Mouse (Mus musculus): ENCODE measurements at regions not wholly inside any gene's neighbourhood (a gene's known extent, or its start where the extent isn't known, plus 50 kb on each side); places are given as distances from the start of the nearest gene placed in this dataset.

- H3K36me3 ChIP-seq (ENCODE audit: insufficient read depth), result no peaks in the 10 kb centered on the region
- no peak overlapping the region for H3K4me2 ChIP-seq (ENCODE audit: low read depth)
- H3K9ac ChIP-seq, result no peak overlapping the region
- DNase-seq (peak; percentile 34), ATAC-seq (peak; percentile 81)
- H3K27me3 ChIP-seq (ENCODE audit: insufficient read depth, low read length), result no peaks in the 10 kb centered on the region
- H3K9me3 ChIP-seq (ENCODE audit: low read length), result no peaks in the 10 kb centered on the region
- H3K27ac ChIP-seq (ENCODE audit: low read depth, low read length), result no peak overlapping the region
- TF ChIP-seq CTCF (IDR thresholded peaks at IDR 0.05; ENCODE audit: low read depth), result no peak
- WGBS, result 76% methylated on average over 5 of the region's 5 CpGs
- no peak overlapping the region for H3K4me3 ChIP-seq (ENCODE audit: low read depth, low read length)
- H3K4me1 ChIP-seq (ENCODE audit: insufficient read depth), result no peaks in the 10 kb centered on the region
Observed at GRCm38 (mm10) chr6:49592676-49593075, 197.3 kb downstream of the Stk31 start.

- Histone ChIP-seq H3K9me3 (ENCODE audit: low read length) (no peaks in the 10 kb centered on the region), H3K4me1 (ENCODE audit: insufficient read depth) (peaks cover 2% of the 10 kb centered on the region; the same call in 1 of the 2 replicates), H3K4me3 (ENCODE audit: low read depth, low read length) (no peak overlapping the region), H3K9ac (no peak overlapping the region), H3K27ac (ENCODE audit: low read depth, low read length) (no peak overlapping the region), H3K36me3 (ENCODE audit: insufficient read depth) (no peaks in the 10 kb centered on the region), H3K27me3 (ENCODE audit: insufficient read depth, low read length) (no peaks in the 10 kb centered on the region), H3K4me2 (ENCODE audit: low read depth) (no peak overlapping the region)
- TF ChIP-seq CTCF (IDR thresholded peaks at IDR 0.05; ENCODE audit: low read depth), result no peak
- WGBS, result 13% methylated on average over 1 of the region's 1 CpGs
- DNase-seq (no peak), ATAC-seq (no peak)
Observed at GRCm38 (mm10) chr6:49603201-49603600, 207.8 kb downstream of the Stk31 start.

DNA sequence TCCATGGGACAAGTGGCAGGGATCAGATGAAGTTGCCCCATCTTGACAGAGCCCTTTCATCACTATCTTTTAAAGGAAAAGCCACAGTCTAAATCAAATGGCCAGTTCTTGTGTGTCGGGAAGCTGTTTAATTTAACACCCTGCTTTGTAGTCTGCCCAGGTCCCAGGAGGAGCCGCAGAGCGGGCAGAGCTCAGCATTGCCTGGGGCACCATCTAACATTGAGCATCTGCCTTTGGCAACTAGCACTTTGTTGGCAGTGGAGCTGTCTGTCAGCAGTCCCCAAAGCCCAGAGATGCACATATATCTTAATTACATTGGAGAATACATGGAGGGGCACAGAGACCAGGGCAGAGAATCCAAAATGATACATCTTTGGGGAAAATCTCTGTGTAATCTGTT is 208.4 kb downstream of the Stk31 start:
- Histone ChIP-seq H3K36me3 (ENCODE audit: insufficient read depth) (no peaks in the 10 kb centered on the region), H3K9me3 (ENCODE audit: low read length) (no peaks in the 10 kb centered on the region), H3K4me1 (ENCODE audit: insufficient read depth) (peaks cover 2% of the 10 kb centered on the region; the same call in 1 of the 2 replicates), H3K4me2 (ENCODE audit: low read depth) (no peak overlapping the region), H3K27ac (ENCODE audit: low read depth, low read length) (no peak overlapping the region), H3K27me3 (ENCODE audit: insufficient read depth, low read length) (no peaks in the 10 kb centered on the region), H3K9ac (no peak overlapping the region), H3K4me3 (ENCODE audit: low read depth, low read length) (no peak overlapping the region)
- 15% methylated on average over 3 of the region's 3 CpGs for WGBS
- ATAC-seq, result no peak
- TF ChIP-seq CTCF (IDR thresholded peaks at IDR 0.05; ENCODE audit: low read depth), result no peak
- DNase-seq, result no peak

DNA sequence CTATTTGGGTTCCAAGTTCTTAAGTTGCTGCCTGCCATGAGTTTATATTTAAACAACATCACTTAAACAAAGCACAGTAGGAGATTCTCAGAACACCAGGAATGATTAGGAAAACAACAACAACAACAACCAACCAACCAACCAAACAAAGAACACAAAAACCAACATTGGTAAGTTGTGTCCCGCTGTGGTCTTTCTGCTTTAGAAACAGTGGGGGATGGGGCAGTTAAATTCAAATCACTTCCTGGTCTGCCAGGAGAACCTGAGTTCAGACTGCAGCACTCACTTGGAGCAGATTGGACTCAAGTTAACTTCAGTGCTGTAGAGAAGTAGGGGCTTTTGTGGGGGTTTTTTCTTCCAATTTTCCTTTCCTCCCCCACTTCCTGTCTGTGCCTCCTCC is 210.6 kb downstream of the Stk31 start:
- Histone ChIP-seq H3K9ac (no peak overlapping the region), H3K4me1 (ENCODE audit: insufficient read depth) (peaks cover 2% of the 10 kb centered on the region; the same call in 1 of the 2 replicates), H3K27me3 (ENCODE audit: insufficient read depth, low read length) (no peaks in the 10 kb centered on the region), H3K36me3 (ENCODE audit: insufficient read depth) (no peaks in the 10 kb centered on the region), H3K4me3 (ENCODE audit: low read depth, low read length) (no peak overlapping the region), H3K27ac (ENCODE audit: low read depth, low read length) (no peak overlapping the region), H3K9me3 (ENCODE audit: low read length) (no peaks in the 10 kb centered on the region), H3K4me2 (ENCODE audit: low read depth) (no peak overlapping the region)
- ATAC-seq, result no peak
- 0% methylated on average over 1 of the region's 1 CpGs for WGBS
- DNase-seq, result no peak
- TF ChIP-seq CTCF (IDR thresholded peaks at IDR 0.05; ENCODE audit: low read depth), result no peak

GRCm38 (mm10) chr6:49606626-49607158 is 211.3 kb downstream of the Stk31 start:
- 22% methylated on average over 9 of the region's 9 CpGs for WGBS
- Histone ChIP-seq H3K27me3 (ENCODE audit: insufficient read depth, low read length) (no peaks in the 10 kb centered on the region), H3K4me3 (ENCODE audit: low read depth, low read length) (no peak overlapping the region), H3K4me2 (ENCODE audit: low read depth) (no peak overlapping the region), H3K4me1 (ENCODE audit: insufficient read depth) (peaks cover 2% of the 10 kb centered on the region; the same call in 1 of the 2 replicates), H3K27ac (ENCODE audit: low read depth, low read length) (no peak overlapping the region), H3K9ac (no peak overlapping the region), H3K9me3 (ENCODE audit: low read length) (no peaks in the 10 kb centered on the region), H3K36me3 (ENCODE audit: insufficient read depth) (no peaks in the 10 kb centered on the region)
- no peak for TF ChIP-seq CTCF (IDR thresholded peaks at IDR 0.05; ENCODE audit: low read depth)
- no peak for DNase-seq
- no peak for ATAC-seq

GRCm38 (mm10) chr6:49624080-49624479 is 198.4 kb upstream of the Npy start:
- 89% methylated on average over 2 of the region's 2 CpGs for WGBS
- H3K4me3 ChIP-seq (ENCODE audit: low read depth, low read length), result no peak overlapping the region
- H3K9ac ChIP-seq, result no peak overlapping the region
- no peak overlapping the region for H3K27ac ChIP-seq (ENCODE audit: low read depth, low read length)
- no peaks in the 10 kb centered on the region for H3K36me3 ChIP-seq (ENCODE audit: insufficient read depth)
- H3K27me3 ChIP-seq (ENCODE audit: insufficient read depth, low read length), result no peaks in the 10 kb centered on the region
- DNase-seq (no peak), ATAC-seq (no peak)
- H3K4me2 ChIP-seq (ENCODE audit: low read depth), result no peak overlapping the region
- no peaks in the 10 kb centered on the region for H3K9me3 ChIP-seq (ENCODE audit: low read length)
- H3K4me1 ChIP-seq (ENCODE audit: insufficient read depth), result no peaks in the 10 kb centered on the region
- TF ChIP-seq CTCF (IDR thresholded peaks at IDR 0.05; ENCODE audit: low read depth), result no peak

DNA sequence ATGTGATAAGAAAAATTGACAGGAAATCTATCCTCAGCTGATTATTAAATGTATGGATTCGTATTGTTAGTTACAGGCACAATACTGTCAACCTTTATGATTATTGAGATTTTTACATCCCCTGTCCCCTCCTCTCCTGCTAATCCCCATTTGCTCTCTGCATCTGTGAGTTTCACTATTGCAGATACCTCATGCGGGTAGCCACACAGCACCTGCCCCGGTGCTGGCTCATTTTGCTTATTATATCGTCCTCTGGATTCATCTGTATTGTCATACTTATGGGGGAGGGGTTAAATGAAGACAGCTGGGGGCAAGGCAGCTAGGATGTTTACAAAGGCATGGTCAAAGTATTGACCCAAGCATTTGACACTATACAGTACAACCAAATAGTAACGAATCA is 197.9 kb upstream of the Npy start:
- no peaks in the 10 kb centered on the region for H3K27me3 ChIP-seq (ENCODE audit: insufficient read depth, low read length)
- no peak for ATAC-seq
- no peak overlapping the region for H3K27ac ChIP-seq (ENCODE audit: low read depth, low read length)
- DNase-seq, result no peak
- H3K4me1 ChIP-seq (ENCODE audit: insufficient read depth), result no peaks in the 10 kb centered on the region
- H3K4me3 ChIP-seq (ENCODE audit: low read depth, low read length), result no peak overlapping the region
- H3K4me2 ChIP-seq (ENCODE audit: low read depth), result no peak overlapping the region
- H3K9ac ChIP-seq, result no peak overlapping the region
- no peaks in the 10 kb centered on the region for H3K9me3 ChIP-seq (ENCODE audit: low read length)
- WGBS, result 79% methylated on average over 5 of the region's 5 CpGs
- no peak for TF ChIP-seq CTCF (IDR thresholded peaks at IDR 0.05; ENCODE audit: low read depth)
- no peaks in the 10 kb centered on the region for H3K36me3 ChIP-seq (ENCODE audit: insufficient read depth)
